Mouse (Mus musculus) myocyte (in vitro differentiated cells): ENCODE measurements at regions not wholly inside any gene's neighbourhood (a gene's known extent, or its start where the extent isn't known, plus 50 kb on each side); places are given as distances from the start of the nearest gene placed in this dataset.

Source experiments
- CEBPB ChIP-seq: IDR thresholded peaks from 2 replicates; pipeline ENCODE4 v1.6.1; 2011; ENCODE audit warnings: mild to moderate bottlenecking, moderate library complexity; ENCODE audit not compliant: poor library complexity, insufficient read depth, severe bottlenecking
- E2F4 ChIP-seq: IDR thresholded peaks from one replicate; pipeline ENCODE4 v1.6.1; 2011; ENCODE audit warnings: mild to moderate bottlenecking, control low read depth, moderate library complexity; ENCODE audit not compliant: insufficient read depth
- POLR2A ChIP-seq: IDR thresholded peaks from one replicate; pipeline ENCODE4 v1.6.1; 2011; ENCODE audit warnings: low read depth, mild to moderate bottlenecking, control low read depth, moderate library complexity; ENCODE audit not compliant: insufficient read length
- POLR2AphosphoS2 ChIP-seq: IDR thresholded peaks from one replicate; pipeline ENCODE4 v1.6.1; 2011; ENCODE audit warnings: low read depth, control low read depth; ENCODE audit not compliant: insufficient read length
- SRF ChIP-seq: IDR thresholded peaks from one replicate; pipeline ENCODE4 v1.6.1; 2011; ENCODE audit warnings: low read depth; ENCODE audit not compliant: control insufficient read depth, insufficient read length
- TCF12 ChIP-seq: IDR thresholded peaks from one replicate; pipeline ENCODE4 v1.6.1; 2011; ENCODE audit warnings: mild to moderate bottlenecking, control low read depth; ENCODE audit not compliant: poor library complexity, insufficient read depth, severe bottlenecking
- USF1 ChIP-seq: IDR thresholded peaks from one replicate; pipeline ENCODE4 v1.6.1; 2011; ENCODE audit warnings: low read depth, mild to moderate bottlenecking, control low read depth, moderate library complexity

DNA sequence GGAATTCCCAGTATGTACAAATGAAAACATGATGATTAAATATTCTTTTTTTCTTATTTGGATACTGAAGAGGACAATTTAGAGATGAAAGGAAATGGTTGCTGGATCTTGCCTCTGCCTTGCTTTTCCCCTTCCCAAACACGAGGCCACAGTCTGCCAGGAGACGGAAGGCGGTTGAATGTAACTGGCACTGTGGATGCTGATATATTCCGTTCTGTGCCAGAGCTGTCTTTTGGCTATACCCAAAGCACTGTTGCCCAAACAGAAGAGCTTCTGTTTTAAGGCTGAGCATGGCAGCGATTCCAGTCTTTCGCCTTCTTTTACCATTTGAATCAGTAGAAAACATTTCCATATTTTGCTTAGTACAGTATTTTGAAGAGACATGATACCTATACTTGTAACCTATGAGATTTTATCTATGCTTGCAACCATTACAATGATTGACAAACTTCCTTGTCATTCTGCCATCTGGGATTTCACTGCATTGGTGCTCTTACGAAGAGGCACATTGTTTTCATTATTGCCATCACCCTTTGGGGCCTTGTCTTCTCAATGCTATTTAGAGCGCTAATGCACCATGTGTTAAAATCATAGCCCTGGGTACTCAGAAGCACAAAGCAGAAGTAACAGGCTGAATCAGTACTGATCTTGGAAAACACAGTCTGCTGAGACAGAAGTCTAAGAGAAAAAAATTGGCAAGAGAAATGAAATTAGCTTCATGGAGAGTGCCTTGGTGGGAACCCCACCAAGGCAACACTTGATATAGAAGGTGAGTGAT, 504.6 kb downstream of the Anxa1 start:
- TF ChIP-seq POLR2A = no peak
- no peak for TF ChIP-seq POLR2AphosphoS2
- no peak for TF ChIP-seq SRF
- TF ChIP-seq USF1 = no peak
- TF ChIP-seq TCF12 = no peak
- no peak for TF ChIP-seq E2F4
- TF ChIP-seq CEBPB = no peak
